Mouse (Mus musculus): Measurements from ENCODE around the gene Gm49366. TPM values are rescaled to one million over a fixed set of nuclear protein-coding genes. Genes with fewer than 3 reads are reported as not detected.
"Not testable (repeated sequence)": the region's sequence is repeated elsewhere in the genome, so short reads cannot be mapped to it uniquely, and the experiment has no call there.

Gm49366 gene
- polyA plus RNA-seq, 1 experiment from 2014 or later, result not detected

GRCm38 (mm10) chr12:84100071-84100470, 61.3 kb downstream of the Gm49366 start:
- Histone ChIP-seq H3K4me1 (replicated peaks) (no peaks in the 10 kb centered on the region), H3K9ac (no peak overlapping the region), H3K27ac (no peak overlapping the region), H3K4me3 (replicated peaks) (no peak overlapping the region; the same call in 1 of the 2 replicates), H3K9me3 (no peaks in the 10 kb centered on the region), H3K27me3 (replicated peaks) (no peaks in the 10 kb centered on the region), H3K4me2 (replicated peaks) (peak overlapping the region; percentile 88), H3K36me3 (no peaks in the 10 kb centered on the region)
- ATAC-seq, result no peak
- WGBS, result 62% methylated on average over 1 of the region's 1 CpGs

GRCm38 (mm10) chr12:84100604-84101492, 62.1 kb downstream of the Gm49366 start, which contains the start of gene Acot6:
TSS of gene Acot6 (plus strand) at chr12:84100654.
- peak; percentile 84 for ATAC-seq
- under 1% methylated on average over 79 of the region's 80 CpGs for WGBS
- peak within 1 kb of the TSS; percentile 60; the same call in 1 of the 2 replicates for H3K27ac ChIP-seq
- not testable (repeated sequence) for H3K27me3 ChIP-seq (replicated peaks); H3K4me1 ChIP-seq (replicated peaks); H3K36me3 ChIP-seq; H3K9me3 ChIP-seq
- H3K9ac ChIP-seq, result peak within 1 kb of the TSS; percentile 66
- peak within 1 kb of the TSS; percentile 88 for H3K4me2 ChIP-seq (replicated peaks)
- H3K4me3 ChIP-seq (replicated peaks), result peak within 1 kb of the TSS; percentile 59

- Histone ChIP-seq H3K4me3 (replicated peaks) (peak overlapping the region; percentile 59), H3K27me3 (replicated peaks) (no peaks in the 10 kb centered on the region), H3K9ac (no peak overlapping the region), H3K9me3 (no peaks in the 10 kb centered on the region), H3K4me2 (replicated peaks) (peak overlapping the region; percentile 88), H3K36me3 (no peaks in the 10 kb centered on the region), H3K4me1 (replicated peaks) (no peaks in the 10 kb centered on the region), H3K27ac (no peak overlapping the region)
- ATAC-seq, result no peak
- WGBS, result 55% methylated on average over 2 of the region's 2 CpGs
Measured at GRCm38 (mm10) chr12:84101493-84101845, 62.7 kb downstream of the Gm49366 start.

- no peak for ATAC-seq
- Histone ChIP-seq H3K27ac (no peak overlapping the region), H3K4me3 (replicated peaks) (no peak overlapping the region), H3K9me3 (no peaks in the 10 kb centered on the region), H3K4me1 (replicated peaks) (no peaks in the 10 kb centered on the region), H3K27me3 (replicated peaks) (no peaks in the 10 kb centered on the region), H3K36me3 (no peaks in the 10 kb centered on the region), H3K4me2 (replicated peaks) (no peak overlapping the region), H3K9ac (no peak overlapping the region)
- WGBS, result 69% methylated on average over 3 of the region's 3 CpGs
Measured at GRCm38 (mm10) chr12:84107012-84107411, 68.3 kb downstream of the Gm49366 start.

- Histone ChIP-seq H3K4me2 (replicated peaks) (no peak overlapping the region), H3K4me3 (replicated peaks) (no peak overlapping the region), H3K27me3 (replicated peaks) (no peaks in the 10 kb centered on the region), H3K36me3 (no peaks in the 10 kb centered on the region), H3K4me1 (replicated peaks) (no peaks in the 10 kb centered on the region), H3K9me3 (no peaks in the 10 kb centered on the region), H3K27ac (no peak overlapping the region), H3K9ac (no peak overlapping the region)
- WGBS, result 67% methylated on average over 1 of the region's 1 CpGs
- ATAC-seq, result no peak
Measured at GRCm38 (mm10) chr12:84107692-84108091, 69.0 kb downstream of the Gm49366 start.

Other genes with a start within 250 kb of the Gm49366 start
- gene Numb, start 117.0 kb upstream of the Gm49366 start, polyA plus RNA-seq (2015; fragmentation: Nextera tagmentation; extraction: Ambion mirVana), result 34.4 and 35.9 TPM in 2 replicates
- gene Riox1, start 88.3 kb upstream of the Gm49366 start, polyA plus RNA-seq (2015; fragmentation: Nextera tagmentation; extraction: Ambion mirVana), result 17.5 and 18.3 TPM in 2 replicates
- not detected in 2 replicates for gene Heatr4, start 54.1 kb upstream of the Gm49366 start, polyA plus RNA-seq (2015; fragmentation: Nextera tagmentation; extraction: Ambion mirVana)
- gene Acot2, start 51.1 kb upstream of the Gm49366 start, polyA plus RNA-seq (2015; fragmentation: Nextera tagmentation; extraction: Ambion mirVana), result 34.3 and 35.8 TPM in 2 replicates
- 125 and 142 TPM in 2 replicates for gene Acot1, start 29.4 kb upstream of the Gm49366 start, polyA plus RNA-seq (2015; fragmentation: Nextera tagmentation; extraction: Ambion mirVana)
- 8.2 and 8.9 TPM in 2 replicates for gene Acot4, start 556 bp upstream of the Gm49366 start, polyA plus RNA-seq (2015; fragmentation: Nextera tagmentation; extraction: Ambion mirVana)
- gene Acot3, start 13.2 kb downstream of the Gm49366 start, polyA plus RNA-seq (2015; fragmentation: Nextera tagmentation; extraction: Ambion mirVana), result 3.2 and 4.8 TPM in 2 replicates
- 0.18 TPM in 1 of 2 replicates, not detected in the other for gene Acot5, start 30.4 kb downstream of the Gm49366 start, polyA plus RNA-seq (2015; fragmentation: Nextera tagmentation; extraction: Ambion mirVana)
- gene Acot6, start 61.7 kb downstream of the Gm49366 start, polyA plus RNA-seq (2015; fragmentation: Nextera tagmentation; extraction: Ambion mirVana), result 2.0 and 2.1 TPM in 2 replicates
- gene Dnal1, start 75.4 kb downstream of the Gm49366 start, polyA plus RNA-seq (2015; fragmentation: Nextera tagmentation; extraction: Ambion mirVana), result 3.9 TPM in 2 replicates
- gene Pnma1, start 109.6 kb downstream of the Gm49366 start, polyA plus RNA-seq (2015; fragmentation: Nextera tagmentation; extraction: Ambion mirVana), result 0.59 and 0.63 TPM in 2 replicates
- gene Elmsan1, start 179.9 kb downstream of the Gm49366 start, polyA plus RNA-seq (2015; fragmentation: Nextera tagmentation; extraction: Ambion mirVana), result 7.2 and 7.7 TPM in 2 replicates
- 41.7 and 45.2 TPM in 2 replicates for gene Ptgr2, start 246.3 kb downstream of the Gm49366 start, polyA plus RNA-seq (2015; fragmentation: Nextera tagmentation; extraction: Ambion mirVana)

Data from intestine, embryonic 15.5 days (tissue).